Mouse (Mus musculus): ENCODE measurements at regions not wholly inside any gene's neighbourhood (a gene's known extent, or its start where the extent isn't known, plus 50 kb on each side); places are given as distances from the start of the nearest gene placed in this dataset.

DNA sequence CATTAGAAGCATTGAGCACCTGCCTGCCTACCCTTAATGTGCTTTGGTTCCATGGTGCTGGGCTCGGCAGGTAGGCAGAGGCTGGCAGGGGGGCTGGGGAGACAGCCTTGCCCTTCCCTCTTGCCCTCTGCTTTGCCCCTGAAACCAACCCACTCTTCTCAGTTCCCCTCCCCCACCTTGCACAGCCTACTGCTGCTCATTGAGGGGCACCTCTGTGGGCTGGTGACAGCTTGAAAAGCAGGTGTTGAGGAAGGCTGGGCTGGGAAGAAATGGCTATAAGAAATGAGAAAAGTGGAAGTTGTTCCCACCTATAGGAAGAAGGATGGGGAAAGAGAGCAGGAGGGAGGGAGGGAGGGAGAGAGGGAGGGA is 167.7 kb upstream of the Sdk2 start:
- no peaks in the 10 kb centered on the region for H3K9me3 ChIP-seq (replicated peaks; ENCODE audit: control insufficient read depth, low read length)
- H3K36me3 ChIP-seq (ENCODE audit: control insufficient read depth, insufficient read depth, low read length), result no peaks in the 10 kb centered on the region
- peaks cover 4% of the 10 kb centered on the region; the same call in 1 of the 2 replicates for H3K27me3 ChIP-seq (ENCODE audit: control insufficient read depth, insufficient read depth, low read length)
- ATAC-seq (replicated peaks; ENCODE audit: insufficient number of reproducible peaks, low FRiP score, low TSS enrichment), result no peak
- no peak overlapping the region for H3K4me3 ChIP-seq (ENCODE audit: low read depth, low read length)
- no peak overlapping the region for H3K9ac ChIP-seq (ENCODE audit: low read depth, low read length)
- no peak overlapping the region for H3K4me2 ChIP-seq
- no peak overlapping the region for H3K27ac ChIP-seq (ENCODE audit: low read depth, low read length)
- 43% methylated on average over 1 of the region's 1 CpGs for WGBS (ENCODE audit: insufficient replicate concordance)
- no peaks in the 10 kb centered on the region for H3K4me1 ChIP-seq (ENCODE audit: control insufficient read depth, insufficient read depth, low read length)

DNA sequence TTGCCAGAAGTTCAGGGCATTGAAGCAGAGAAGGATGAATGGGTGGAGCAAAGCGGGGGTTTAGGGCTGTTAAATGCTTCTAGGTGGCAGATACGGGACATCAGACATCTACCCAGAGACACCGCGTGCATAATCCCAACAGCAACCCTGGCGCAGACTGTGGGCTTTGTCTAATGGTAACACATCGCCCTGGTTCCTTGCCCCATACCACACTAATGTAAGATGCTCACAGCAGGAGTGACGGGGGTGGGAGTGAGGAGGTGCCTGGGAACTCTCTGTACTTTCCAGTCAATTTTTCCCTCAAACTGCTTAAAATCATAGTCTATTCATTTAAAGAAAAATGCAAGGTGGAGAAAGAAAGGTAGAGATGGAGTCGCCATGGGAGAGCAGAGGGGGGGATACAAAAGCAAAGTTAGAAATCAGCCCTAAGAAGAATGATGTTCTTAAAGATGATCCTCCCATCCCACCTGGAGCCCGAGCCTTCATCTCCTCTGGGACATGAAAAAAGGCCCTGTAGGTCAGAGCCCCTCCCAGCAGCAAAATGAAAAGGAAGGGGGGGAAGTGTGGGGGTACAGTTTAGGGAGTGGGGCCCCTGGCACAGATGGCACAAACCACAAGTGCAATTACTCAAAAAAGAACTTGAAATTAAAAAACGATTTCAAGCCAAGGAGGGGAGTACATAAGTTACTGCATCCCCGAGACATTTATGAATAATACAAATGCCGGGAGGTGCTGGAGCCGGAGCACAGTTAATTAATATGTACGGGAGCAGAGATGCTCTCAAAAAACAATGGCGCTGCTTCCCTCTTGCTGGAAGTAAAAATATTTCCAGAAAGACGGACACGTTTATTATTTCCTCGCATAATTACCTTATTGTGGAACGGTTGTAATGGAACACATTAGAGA is 167.0 kb upstream of the Sdk2 start:
- Histone ChIP-seq H3K4me2 (no peak overlapping the region), H3K27me3 (ENCODE audit: control insufficient read depth, insufficient read depth, low read length) (peaks cover 4% of the 10 kb centered on the region; the same call in 1 of the 2 replicates), H3K4me1 (ENCODE audit: control insufficient read depth, insufficient read depth, low read length) (no peaks in the 10 kb centered on the region), H3K27ac (ENCODE audit: low read depth, low read length) (no peak overlapping the region), H3K9ac (ENCODE audit: low read depth, low read length) (no peak overlapping the region), H3K4me3 (ENCODE audit: low read depth, low read length) (no peak overlapping the region), H3K36me3 (ENCODE audit: control insufficient read depth, insufficient read depth, low read length) (no peaks in the 10 kb centered on the region), H3K9me3 (replicated peaks; ENCODE audit: control insufficient read depth, low read length) (no peaks in the 10 kb centered on the region)
- no peak for ATAC-seq (replicated peaks; ENCODE audit: insufficient number of reproducible peaks, low FRiP score, low TSS enrichment)
- 82% methylated on average over 19 of the region's 19 CpGs for WGBS (ENCODE audit: insufficient replicate concordance)

DNA sequence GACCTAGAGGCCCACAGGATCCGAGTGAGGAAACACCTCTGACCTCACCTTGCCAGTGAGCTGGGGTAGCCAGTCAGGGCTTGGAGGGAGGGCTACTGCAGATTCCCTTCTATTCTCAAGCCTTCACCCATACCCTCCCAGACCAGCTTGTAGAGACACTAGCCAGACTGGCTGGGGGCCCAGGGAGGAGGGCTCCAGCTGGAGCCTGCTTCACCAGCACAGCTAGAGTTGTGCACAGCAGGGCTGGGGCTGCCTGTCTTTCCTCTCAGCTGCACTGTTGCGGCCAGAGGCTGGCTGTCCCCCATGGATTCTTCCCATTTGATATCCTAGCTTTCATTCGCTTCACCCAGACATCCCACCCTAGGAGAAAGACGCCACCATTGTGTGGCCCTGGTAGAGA is 165.0 kb upstream of the Sdk2 start:
- H3K4me2 ChIP-seq, result no peak overlapping the region
- no peak for ATAC-seq (replicated peaks; ENCODE audit: insufficient number of reproducible peaks, low FRiP score, low TSS enrichment)
- 77% methylated on average over 4 of the region's 4 CpGs for WGBS (ENCODE audit: insufficient replicate concordance)
- no peaks in the 10 kb centered on the region for H3K9me3 ChIP-seq (replicated peaks; ENCODE audit: control insufficient read depth, low read length)
- H3K4me1 ChIP-seq (ENCODE audit: control insufficient read depth, insufficient read depth, low read length), result no peaks in the 10 kb centered on the region
- H3K27ac ChIP-seq (ENCODE audit: low read depth, low read length), result no peak overlapping the region
- H3K27me3 ChIP-seq (ENCODE audit: control insufficient read depth, insufficient read depth, low read length), result no peaks in the 10 kb centered on the region
- no peak overlapping the region for H3K4me3 ChIP-seq (ENCODE audit: low read depth, low read length)
- H3K9ac ChIP-seq (ENCODE audit: low read depth, low read length), result no peak overlapping the region
- H3K36me3 ChIP-seq (ENCODE audit: control insufficient read depth, insufficient read depth, low read length), result no peaks in the 10 kb centered on the region

DNA sequence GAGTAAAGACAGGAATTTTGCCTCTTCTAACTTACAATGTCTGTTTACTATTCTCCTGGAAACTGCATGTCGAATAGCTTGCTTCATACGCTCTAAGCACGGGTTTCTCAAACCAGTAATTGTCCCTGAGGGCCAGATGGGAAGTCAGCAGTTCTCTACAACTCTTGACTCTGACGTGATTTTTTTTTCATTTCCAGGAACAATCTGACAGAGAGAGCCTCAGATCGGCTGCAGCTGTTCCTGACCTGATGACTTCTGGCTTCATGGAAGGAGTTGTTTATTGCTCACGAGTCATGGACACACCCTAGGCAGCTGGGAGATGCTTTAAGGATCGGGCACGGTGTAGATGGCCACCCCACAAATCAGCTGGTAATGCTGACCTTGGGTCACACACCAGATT is 162.9 kb upstream of the Sdk2 start:
- no peaks in the 10 kb centered on the region for H3K27me3 ChIP-seq (ENCODE audit: control insufficient read depth, insufficient read depth, low read length)
- no peak for ATAC-seq (replicated peaks; ENCODE audit: insufficient number of reproducible peaks, low FRiP score, low TSS enrichment)

DNA sequence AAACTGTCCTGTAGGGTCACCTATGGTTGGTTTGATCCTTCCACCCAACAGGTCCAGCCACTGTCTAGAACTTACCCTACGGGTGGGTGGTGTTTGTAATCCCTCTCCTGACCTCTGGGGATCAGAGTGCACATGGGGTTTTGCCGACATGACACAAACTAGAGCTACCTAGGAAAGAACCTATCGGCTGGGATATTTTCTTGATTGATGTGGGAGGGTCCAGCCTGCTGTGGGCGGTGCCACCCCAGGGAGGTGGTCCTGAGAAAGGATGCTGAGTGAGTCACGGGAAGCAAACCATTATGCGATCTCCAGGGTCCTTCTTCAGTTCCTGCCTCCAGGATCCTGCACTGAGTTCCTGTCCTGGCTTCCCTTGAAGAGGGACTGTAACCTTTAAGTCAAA is 162.3 kb upstream of the Sdk2 start:
- no peak for ATAC-seq (replicated peaks; ENCODE audit: insufficient number of reproducible peaks, low FRiP score, low TSS enrichment)
- H3K4me2 ChIP-seq, result no peak overlapping the region
- no peak overlapping the region for H3K9ac ChIP-seq (ENCODE audit: low read depth, low read length)
- no peak overlapping the region for H3K27ac ChIP-seq (ENCODE audit: low read depth, low read length)
- H3K9me3 ChIP-seq (replicated peaks; ENCODE audit: control insufficient read depth, low read length), result no peaks in the 10 kb centered on the region
- no peak overlapping the region for H3K4me3 ChIP-seq (ENCODE audit: low read depth, low read length)
- H3K27me3 ChIP-seq (ENCODE audit: control insufficient read depth, insufficient read depth, low read length), result no peaks in the 10 kb centered on the region
- no peaks in the 10 kb centered on the region for H3K4me1 ChIP-seq (ENCODE audit: control insufficient read depth, insufficient read depth, low read length)
- 82% methylated on average over 6 of the region's 6 CpGs for WGBS (ENCODE audit: insufficient replicate concordance)
- no peaks in the 10 kb centered on the region for H3K36me3 ChIP-seq (ENCODE audit: control insufficient read depth, insufficient read depth, low read length)

More for the DNA sequence above, 162.9 kb upstream of the Sdk2 start:
- Histone ChIP-seq H3K27ac (ENCODE audit: low read depth, low read length) (no peak overlapping the region), H3K9ac (ENCODE audit: low read depth, low read length) (no peak overlapping the region), H3K4me3 (ENCODE audit: low read depth, low read length) (no peak overlapping the region), H3K9me3 (replicated peaks; ENCODE audit: control insufficient read depth, low read length) (no peaks in the 10 kb centered on the region), H3K4me1 (ENCODE audit: control insufficient read depth, insufficient read depth, low read length) (no peaks in the 10 kb centered on the region), H3K4me2 (no peak overlapping the region), H3K36me3 (ENCODE audit: control insufficient read depth, insufficient read depth, low read length) (no peaks in the 10 kb centered on the region)
- WGBS (ENCODE audit: insufficient replicate concordance), result 69% methylated on average over 8 of the region's 8 CpGs

DNA sequence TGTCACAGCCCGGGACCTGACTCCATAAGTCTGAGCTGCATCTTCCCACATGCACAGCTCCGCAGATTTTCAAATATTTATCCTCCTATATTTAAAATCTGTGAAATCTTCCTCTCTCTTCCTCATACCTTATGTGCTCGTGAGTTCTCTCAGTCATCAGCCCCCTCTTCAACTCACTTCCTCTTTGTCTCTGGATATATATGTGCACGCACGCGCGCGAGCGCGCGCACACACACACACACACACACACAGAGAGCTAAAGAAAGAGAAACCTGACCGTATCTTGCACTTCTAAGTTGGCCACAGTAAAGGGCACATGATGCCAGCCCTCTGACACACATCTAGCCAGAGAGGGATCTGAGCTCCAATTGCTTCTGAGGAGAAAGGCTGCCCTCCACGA is 159.7 kb upstream of the Sdk2 start:
- no peak overlapping the region for H3K9ac ChIP-seq (ENCODE audit: low read depth, low read length)
- H3K4me2 ChIP-seq, result no peak overlapping the region
- H3K4me1 ChIP-seq (ENCODE audit: control insufficient read depth, insufficient read depth, low read length), result no peaks in the 10 kb centered on the region
- H3K27me3 ChIP-seq (ENCODE audit: control insufficient read depth, insufficient read depth, low read length), result no peaks in the 10 kb centered on the region
- H3K4me3 ChIP-seq (ENCODE audit: low read depth, low read length), result no peak overlapping the region
- H3K36me3 ChIP-seq (ENCODE audit: control insufficient read depth, insufficient read depth, low read length), result no peaks in the 10 kb centered on the region
- 83% methylated on average over 13 of the region's 13 CpGs for WGBS (ENCODE audit: insufficient replicate concordance)
- peaks cover 6% of the 10 kb centered on the region for H3K9me3 ChIP-seq (replicated peaks; ENCODE audit: control insufficient read depth, low read length)
- H3K27ac ChIP-seq (ENCODE audit: low read depth, low read length), result no peak overlapping the region
- no peak for ATAC-seq (replicated peaks; ENCODE audit: insufficient number of reproducible peaks, low FRiP score, low TSS enrichment)

DNA sequence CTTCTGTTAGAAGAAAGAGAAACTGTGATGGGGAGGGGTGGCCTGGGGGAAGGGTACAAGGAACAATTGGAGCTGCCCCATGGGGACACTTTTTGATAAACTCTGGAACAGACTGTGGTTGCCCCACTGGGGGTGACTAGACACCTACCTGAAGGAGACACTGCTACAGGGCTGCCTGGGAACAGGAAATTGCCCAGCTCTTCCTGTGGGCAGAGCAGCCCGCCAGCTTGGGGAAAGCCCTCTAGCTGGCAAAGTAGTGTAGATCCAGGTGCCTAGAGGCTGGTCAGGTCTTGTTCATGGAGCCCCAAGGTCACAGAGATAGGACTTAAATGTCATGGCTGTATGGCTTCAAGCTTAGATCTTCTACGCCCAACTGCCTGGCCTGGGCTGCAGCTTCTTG is 157.9 kb upstream of the Sdk2 start:
- Histone ChIP-seq H3K9me3 (replicated peaks; ENCODE audit: control insufficient read depth, low read length) (peaks cover 6% of the 10 kb centered on the region), H3K9ac (ENCODE audit: low read depth, low read length) (no peak overlapping the region), H3K27me3 (ENCODE audit: control insufficient read depth, insufficient read depth, low read length) (no peaks in the 10 kb centered on the region), H3K36me3 (ENCODE audit: control insufficient read depth, insufficient read depth, low read length) (no peaks in the 10 kb centered on the region), H3K4me1 (ENCODE audit: control insufficient read depth, insufficient read depth, low read length) (no peaks in the 10 kb centered on the region), H3K4me2 (no peak overlapping the region), H3K4me3 (ENCODE audit: low read depth, low read length) (no peak overlapping the region), H3K27ac (ENCODE audit: low read depth, low read length) (no peak overlapping the region)
- 80% methylated on average over 2 of the region's 2 CpGs for WGBS (ENCODE audit: insufficient replicate concordance)
- ATAC-seq (replicated peaks; ENCODE audit: insufficient number of reproducible peaks, low FRiP score, low TSS enrichment), result no peak

DNA sequence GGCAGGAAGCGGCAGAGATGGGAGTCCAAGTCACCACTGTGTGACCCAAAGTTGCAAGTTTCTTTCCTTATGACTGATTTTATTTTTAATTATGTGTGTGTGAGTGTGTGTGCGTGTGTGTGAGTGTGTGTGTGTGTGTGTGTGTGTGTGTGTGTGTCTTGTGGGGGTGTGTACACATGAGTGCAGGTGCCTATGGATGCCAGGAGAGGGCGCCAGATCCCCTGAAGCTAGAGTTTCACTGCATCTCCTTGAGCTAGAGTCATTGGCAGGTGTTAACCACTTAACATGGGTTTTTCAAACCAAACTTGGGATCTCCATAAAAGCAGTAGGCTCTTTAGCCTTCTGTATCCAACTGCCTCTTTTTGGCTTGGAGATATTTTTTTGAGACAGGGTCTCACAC is 156.2 kb upstream of the Sdk2 start:
- Histone ChIP-seq H3K4me2 (no peak overlapping the region), H3K4me3 (ENCODE audit: low read depth, low read length) (no peak overlapping the region), H3K27me3 (ENCODE audit: control insufficient read depth, insufficient read depth, low read length) (no peaks in the 10 kb centered on the region), H3K9me3 (replicated peaks; ENCODE audit: control insufficient read depth, low read length) (peaks cover 6% of the 10 kb centered on the region), H3K9ac (ENCODE audit: low read depth, low read length) (no peak overlapping the region), H3K27ac (ENCODE audit: low read depth, low read length) (no peak overlapping the region), H3K36me3 (ENCODE audit: control insufficient read depth, insufficient read depth, low read length) (no peaks in the 10 kb centered on the region), H3K4me1 (ENCODE audit: control insufficient read depth, insufficient read depth, low read length) (peaks cover 12% of the 10 kb centered on the region; the same call in 1 of the 2 replicates)
- ATAC-seq (replicated peaks; ENCODE audit: insufficient number of reproducible peaks, low FRiP score, low TSS enrichment), result no peak
- WGBS (ENCODE audit: insufficient replicate concordance), result 71% methylated on average over 3 of the region's 3 CpGs

DNA sequence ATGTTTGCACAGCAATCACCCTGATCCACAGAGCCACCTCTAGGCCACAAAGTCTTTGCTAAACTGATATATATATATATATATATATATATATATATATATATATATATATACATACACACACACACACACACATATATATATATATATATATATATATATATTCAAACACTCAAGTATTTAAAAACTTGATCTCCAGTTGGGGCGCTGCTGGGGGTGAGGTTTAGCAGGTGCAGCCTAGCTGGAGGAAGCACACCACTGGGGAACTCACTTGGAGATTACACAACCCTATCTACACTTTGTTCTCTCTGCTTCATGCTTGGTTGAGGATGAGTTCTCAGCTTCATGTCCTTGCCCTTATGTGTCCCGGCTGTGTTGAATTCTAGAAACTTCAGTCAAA is 153.6 kb upstream of the Sdk2 start:
- no peak overlapping the region for H3K4me2 ChIP-seq
- peaks cover 22% of the 10 kb centered on the region for H3K4me1 ChIP-seq (ENCODE audit: control insufficient read depth, insufficient read depth, low read length)
- WGBS (ENCODE audit: insufficient replicate concordance), result 80% methylated on average over 2 of the region's 2 CpGs
- no peaks in the 10 kb centered on the region for H3K36me3 ChIP-seq (ENCODE audit: control insufficient read depth, insufficient read depth, low read length)
- no peak for ATAC-seq (replicated peaks; ENCODE audit: insufficient number of reproducible peaks, low FRiP score, low TSS enrichment)
- H3K27ac ChIP-seq (ENCODE audit: low read depth, low read length), result no peak overlapping the region
- H3K27me3 ChIP-seq (ENCODE audit: control insufficient read depth, insufficient read depth, low read length), result no peaks in the 10 kb centered on the region
- H3K9me3 ChIP-seq (replicated peaks; ENCODE audit: control insufficient read depth, low read length), result peaks cover 6% of the 10 kb centered on the region
- no peak overlapping the region for H3K4me3 ChIP-seq (ENCODE audit: low read depth, low read length)
- H3K9ac ChIP-seq (ENCODE audit: low read depth, low read length), result no peak overlapping the region
